Mouse (Mus musculus) hematopoietic stem cell, adult 5-6 weeks (primary cell): ENCODE measurements at regions not wholly inside any gene's neighbourhood (a gene's known extent, or its start where the extent isn't known, plus 50 kb on each side); places are given as distances from the start of the nearest gene placed in this dataset.

Source experiments
- ATAC-seq, 2 experiments: fragments of 125-278 bp in 1 of 2; replicated peaks in 1 of 2; 2 replicates each; pipeline ENCODE4 v1.8.0; 2016 to 2017; ENCODE audit warnings: inconsistent platforms in 2 of 2, mild to moderate bottlenecking in 2 of 2, moderate number of reproducible peaks in 2 of 2, low read depth in 1 of 2, moderate TSS enrichment in 1 of 2; ENCODE audit not compliant: low FRiP score in 2 of 2, poor library complexity in 2 of 2, severe bottlenecking in 2 of 2, insufficient read depth in 1 of 2, low TSS enrichment in 1 of 2

DNA sequence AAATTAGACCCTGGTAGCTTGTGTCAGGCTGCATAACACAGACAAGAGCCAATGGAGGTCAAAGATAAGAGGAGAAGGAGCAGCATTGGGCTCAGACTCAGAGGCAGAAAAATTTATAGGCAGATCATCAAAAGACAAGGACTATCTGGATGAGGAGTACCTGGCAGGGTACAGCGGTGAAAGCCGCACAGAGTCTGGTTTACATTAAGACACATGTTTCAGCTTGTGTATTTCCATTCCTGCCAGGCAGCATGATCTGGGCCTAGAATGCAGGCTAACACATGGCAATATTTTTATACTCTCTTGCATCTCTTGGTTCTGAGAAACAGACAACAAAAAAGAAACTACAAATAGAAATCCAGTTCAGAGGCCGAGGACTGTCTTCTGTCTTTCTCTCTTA, 91.9 kb upstream of the Sema3a start:
- ATAC-seq: no peak

- ATAC-seq: no peak
Observed at GRCm38 (mm10) chr5:13036127-13036526, 89.1 kb upstream of the Sema3a start.

DNA sequence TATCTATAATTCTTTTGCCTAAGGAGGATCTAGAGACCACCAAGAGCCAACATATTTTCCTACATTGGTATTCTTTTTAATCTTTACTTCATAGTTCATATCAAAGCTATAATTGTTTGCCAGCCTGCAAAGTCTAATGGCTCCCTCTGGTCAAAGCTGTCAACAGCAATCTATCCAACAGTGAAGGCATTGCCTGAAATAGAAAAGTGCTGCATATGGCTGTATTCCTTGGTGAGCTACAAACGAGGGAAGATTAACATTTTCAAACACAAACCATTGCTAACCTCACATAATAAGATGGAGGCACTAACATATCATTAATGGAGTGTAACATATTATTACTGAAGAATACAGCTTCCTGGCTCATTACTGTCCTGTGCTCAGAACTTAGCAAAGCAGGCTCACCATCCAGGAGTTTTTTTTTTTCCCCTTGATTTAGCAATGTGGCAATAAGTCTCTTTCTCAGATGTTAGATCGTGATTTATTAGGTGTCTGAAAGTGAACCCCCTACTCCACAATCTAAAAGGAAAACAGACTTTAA, 66.3 kb upstream of the Sema3a start:
- ATAC-seq: no peak

DNA sequence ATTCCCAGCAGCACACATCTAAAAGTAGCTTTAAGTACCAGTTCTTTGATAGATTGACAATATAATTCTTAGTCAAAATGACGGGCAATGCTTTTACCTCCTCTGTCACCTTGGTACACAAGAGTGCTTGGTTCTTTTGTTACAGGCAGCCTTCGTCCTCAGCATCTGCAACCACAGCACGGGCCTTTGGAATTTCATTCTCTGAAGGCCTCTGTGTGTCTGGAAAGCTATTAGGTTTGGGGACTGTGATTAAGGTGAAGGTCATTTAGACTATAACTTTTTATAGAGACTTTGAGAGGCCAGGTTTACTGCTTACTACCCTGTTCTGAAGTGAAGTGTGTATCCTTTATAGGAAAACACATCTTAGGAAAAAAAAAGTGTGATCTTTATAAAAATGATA, 58.3 kb upstream of the Sema3a start:
- ATAC-seq: no peak
